Mouse (Mus musculus): ENCODE measurements around the gene Fam19a1. TPM values are rescaled to one million over a fixed set of nuclear protein-coding genes. Genes with fewer than 3 reads are reported as not detected.

Gene Fam19a1
- polyA plus RNA-seq, 2 experiments, result not detected

DNA sequence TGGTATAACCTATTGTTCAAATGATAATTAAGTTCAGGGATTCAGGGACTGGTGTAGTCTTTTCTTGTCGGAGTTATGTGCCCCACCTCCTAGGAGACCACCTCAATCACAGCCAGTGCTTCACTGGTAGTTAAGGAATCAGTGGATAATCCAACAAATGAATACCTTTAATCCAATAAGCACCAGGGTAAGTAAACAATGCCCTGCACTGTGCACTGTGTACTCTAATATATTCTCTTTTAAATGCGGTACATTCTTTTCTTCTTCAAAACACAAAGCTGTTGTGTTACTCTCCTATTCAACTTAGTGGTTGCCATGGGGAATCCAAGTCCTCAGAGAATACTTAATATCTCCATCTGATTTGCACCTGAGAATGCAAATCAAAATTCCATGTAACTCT is 260.3 kb downstream of the Fam19a1 start:
- Histone ChIP-seq H3K4me1 (replicated peaks; ENCODE audit: control insufficient read depth in 2 of 2, insufficient read depth in 2 of 2, low read length in 1 of 2) (no peaks in the 10 kb centered on the region), H3K4me2 (ENCODE audit: low read depth) (no peak overlapping the region), H3K4me3 (ENCODE audit: insufficient read depth in 1 of 2, low read depth in 2 of 2, low read length in 2 of 2) (no peak overlapping the region), H3K27ac (no peak overlapping the region), H3K9me3 (ENCODE audit: control insufficient read depth, low read length) (no peaks in the 10 kb centered on the region), H3K27me3 (ENCODE audit: control insufficient read depth, insufficient read depth, low read length) (no peaks in the 10 kb centered on the region), H3K9ac (replicated peaks) (no peak overlapping the region), H3K36me3 (replicated peaks; ENCODE audit: control insufficient read depth, insufficient read depth, low read depth) (no peaks in the 10 kb centered on the region)
- DNase-seq (ENCODE audit: low read depth in 3 of 3, low spot score in 3 of 3) (no peak), ATAC-seq (ENCODE audit: insufficient read depth) (no peak)
- 66% methylated on average over 2 of the region's 2 CpGs for WGBS (ENCODE audit: insufficient replicate concordance)
- TF ChIP-seq CTCF (IDR thresholded peaks at IDR 0.05; ENCODE audit: low read depth) (no peak), EP300 (IDR thresholded peaks at IDR 0.05; ENCODE audit: low read depth) (no peak)

DNA sequence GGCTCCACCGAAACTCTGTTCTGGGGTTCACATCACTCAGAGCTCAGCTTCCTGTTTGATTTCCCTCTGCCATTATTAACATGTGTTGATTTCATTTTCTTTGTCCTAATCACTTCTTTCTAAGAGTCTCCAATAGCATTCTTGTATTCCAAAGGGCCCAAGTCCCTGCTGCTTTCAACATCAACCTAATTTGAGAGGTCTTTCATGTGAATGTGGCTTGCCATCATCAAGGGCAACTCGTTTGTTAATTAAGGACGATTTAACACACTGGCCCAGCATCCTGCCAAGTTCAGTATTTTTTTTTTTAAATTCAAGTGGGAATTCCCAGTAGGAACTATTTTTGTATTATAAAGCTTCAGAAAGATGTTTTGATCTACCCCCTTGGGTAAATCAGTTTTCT is 263.8 kb downstream of the Fam19a1 start:
- WGBS (ENCODE audit: insufficient replicate concordance), result 63% methylated on average over 3 of the region's 3 CpGs
- Histone ChIP-seq H3K27me3 (ENCODE audit: control insufficient read depth, insufficient read depth, low read length) (no peaks in the 10 kb centered on the region), H3K4me1 (replicated peaks; ENCODE audit: control insufficient read depth in 2 of 2, insufficient read depth in 2 of 2, low read length in 1 of 2) (no peaks in the 10 kb centered on the region), H3K27ac (no peak overlapping the region), H3K36me3 (replicated peaks; ENCODE audit: control insufficient read depth, insufficient read depth, low read depth) (no peaks in the 10 kb centered on the region), H3K4me2 (ENCODE audit: low read depth) (no peak overlapping the region), H3K9me3 (ENCODE audit: control insufficient read depth, low read length) (no peaks in the 10 kb centered on the region), H3K4me3 (ENCODE audit: insufficient read depth in 1 of 2, low read depth in 2 of 2, low read length in 2 of 2) (no peak overlapping the region), H3K9ac (replicated peaks) (no peak overlapping the region)
- no peak for TF ChIP-seq EP300 (IDR thresholded peaks at IDR 0.05; ENCODE audit: low read depth)
- ATAC-seq (ENCODE audit: insufficient read depth) (no peak), DNase-seq (ENCODE audit: low read depth in 3 of 3, low spot score in 3 of 3) (no peak)

DNA sequence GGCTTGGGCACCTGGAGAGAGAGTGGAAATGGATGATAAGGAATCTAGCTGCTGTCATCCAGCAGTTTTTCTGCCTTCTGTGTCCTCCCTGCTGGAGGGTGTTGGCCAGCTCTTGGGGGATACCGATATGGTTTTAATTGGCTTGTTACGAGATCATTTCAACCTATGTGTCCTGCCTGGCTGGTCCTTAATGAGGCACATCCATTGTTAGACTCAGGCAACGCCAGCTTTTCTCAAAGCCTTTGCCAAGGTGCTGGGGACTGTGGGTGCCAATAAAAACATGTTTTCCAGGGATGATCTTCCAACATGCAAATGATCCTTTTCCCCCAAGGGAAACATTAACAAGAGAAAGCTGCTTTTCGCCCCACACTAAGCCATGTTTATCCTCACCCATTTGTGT is 266.3 kb downstream of the Fam19a1 start:
- no peak overlapping the region for H3K9ac ChIP-seq (replicated peaks)
- no peak for DNase-seq (ENCODE audit: low read depth in 3 of 3, low spot score in 3 of 3)
- no peaks in the 10 kb centered on the region for H3K36me3 ChIP-seq (replicated peaks; ENCODE audit: control insufficient read depth, insufficient read depth, low read depth)
- H3K27ac ChIP-seq, result no peak overlapping the region
- WGBS (ENCODE audit: insufficient replicate concordance), result 51% methylated on average over 4 of the region's 4 CpGs
- no peak overlapping the region for H3K4me3 ChIP-seq (ENCODE audit: insufficient read depth in 1 of 2, low read depth in 2 of 2, low read length in 2 of 2)
- H3K4me1 ChIP-seq (replicated peaks; ENCODE audit: control insufficient read depth in 2 of 2, insufficient read depth in 2 of 2, low read length in 1 of 2), result no peaks in the 10 kb centered on the region
- no peak for ATAC-seq (ENCODE audit: insufficient read depth)
- H3K9me3 ChIP-seq (ENCODE audit: control insufficient read depth, low read length), result no peaks in the 10 kb centered on the region
- H3K27me3 ChIP-seq (ENCODE audit: control insufficient read depth, insufficient read depth, low read length), result no peaks in the 10 kb centered on the region
- H3K4me2 ChIP-seq (ENCODE audit: low read depth), result no peak overlapping the region
- no peak for TF ChIP-seq EP300 (IDR thresholded peaks at IDR 0.05; ENCODE audit: low read depth)
- TF ChIP-seq CTCF (IDR thresholded peaks at IDR 0.05; ENCODE audit: low read depth), result no peak

DNA sequence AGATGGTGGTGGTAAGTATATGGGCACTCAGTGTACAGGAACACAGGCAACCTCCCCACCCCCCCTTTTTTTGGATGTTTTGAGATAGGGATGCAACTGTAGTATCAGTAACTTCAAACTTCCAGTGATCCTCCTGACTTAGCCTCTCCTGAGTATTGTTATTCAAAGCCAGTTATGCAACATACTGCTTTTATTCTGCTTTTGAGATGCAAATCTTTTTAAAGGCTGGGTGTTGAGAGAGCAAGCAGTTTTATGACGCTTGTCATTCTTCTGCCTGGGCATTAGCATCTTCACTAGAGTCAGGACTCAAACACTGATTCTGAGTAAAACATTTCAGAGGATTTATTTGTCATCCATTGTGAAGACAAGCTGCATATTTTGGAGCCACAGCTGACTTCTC is 271.5 kb downstream of the Fam19a1 start:
- TF ChIP-seq EP300 (IDR thresholded peaks at IDR 0.05; ENCODE audit: low read depth) (no peak), CTCF (IDR thresholded peaks at IDR 0.05; ENCODE audit: low read depth) (no peak)
- Histone ChIP-seq H3K9ac (replicated peaks) (no peak overlapping the region), H3K27me3 (ENCODE audit: control insufficient read depth, insufficient read depth, low read length) (no peaks in the 10 kb centered on the region), H3K4me1 (replicated peaks; ENCODE audit: control insufficient read depth in 2 of 2, insufficient read depth in 2 of 2, low read length in 1 of 2) (no peaks in the 10 kb centered on the region), H3K36me3 (replicated peaks; ENCODE audit: control insufficient read depth, insufficient read depth, low read depth) (no peaks in the 10 kb centered on the region), H3K4me3 (ENCODE audit: insufficient read depth in 1 of 2, low read depth in 2 of 2, low read length in 2 of 2) (no peak overlapping the region), H3K9me3 (ENCODE audit: control insufficient read depth, low read length) (no peaks in the 10 kb centered on the region), H3K4me2 (ENCODE audit: low read depth) (no peak overlapping the region), H3K27ac (no peak overlapping the region)
- ATAC-seq (ENCODE audit: insufficient read depth) (no peak), DNase-seq (ENCODE audit: low read depth in 3 of 3, low spot score in 3 of 3) (no peak)
- 58% methylated on average over 1 of the region's 1 CpGs for WGBS (ENCODE audit: insufficient replicate concordance)

DNA sequence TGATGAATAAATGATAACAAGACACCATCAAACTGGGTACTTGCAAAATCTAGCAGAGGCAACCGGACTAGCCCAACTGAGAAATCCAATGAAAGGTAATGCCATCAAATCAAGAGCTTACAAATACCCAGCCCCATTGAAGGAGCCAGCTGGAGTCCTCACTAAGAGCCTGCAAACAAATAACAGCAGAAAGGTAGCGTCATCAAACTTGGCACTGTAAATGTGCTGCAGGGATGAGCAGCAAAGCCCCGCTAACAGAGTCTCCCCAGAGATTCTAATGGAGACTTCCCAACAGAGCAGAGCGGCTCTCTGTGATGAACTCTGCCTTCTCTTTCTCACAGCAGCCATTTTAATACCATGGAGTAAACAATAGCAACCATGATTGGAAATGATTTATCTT is 305.9 kb downstream of the Fam19a1 start:
- no peak for DNase-seq (ENCODE audit: low read depth in 3 of 3, low spot score in 3 of 3)
- Histone ChIP-seq H3K4me2 (ENCODE audit: low read depth) (no peak overlapping the region), H3K27me3 (ENCODE audit: control insufficient read depth, insufficient read depth, low read length) (no peaks in the 10 kb centered on the region), H3K27ac (no peak overlapping the region), H3K4me1 (replicated peaks; ENCODE audit: control insufficient read depth in 2 of 2, insufficient read depth in 2 of 2, low read length in 1 of 2) (no peaks in the 10 kb centered on the region), H3K9me3 (ENCODE audit: control insufficient read depth, low read length) (no peaks in the 10 kb centered on the region), H3K4me3 (ENCODE audit: insufficient read depth in 1 of 2, low read depth in 2 of 2, low read length in 2 of 2) (no peak overlapping the region), H3K9ac (replicated peaks) (no peak overlapping the region), H3K36me3 (replicated peaks; ENCODE audit: control insufficient read depth, insufficient read depth, low read depth) (no peaks in the 10 kb centered on the region)
- WGBS (ENCODE audit: insufficient replicate concordance), result 64% methylated on average over 4 of the region's 4 CpGs
- TF ChIP-seq EP300 (IDR thresholded peaks at IDR 0.05; ENCODE audit: low read depth) (no peak), CTCF (IDR thresholded peaks at IDR 0.05; ENCODE audit: low read depth) (no peak)
- no peak for ATAC-seq (ENCODE audit: insufficient read depth)
